Mouse (Mus musculus) adrenal gland (tissue): Measurements from ENCODE around the gene Lsmem1.

ENCODE experiments used
- intact Hi-C: fragments of 180-260 bp; cut with DNase I; formaldehyde crosslinking; loops from one replicate; pipeline ENCODE4 v1.15.1; 2025
- long read RNA-seq, 2 experiments: library from polyadenylated mRNA; unstranded; transcript quantifications; one replicate each; pipeline ENCODE4 v2.0.0; 2020; ENCODE audit warnings: borderline replicate concordance in 1 of 2; ENCODE audit not compliant: insufficient replicate concordance in 1 of 2

The Lsmem1 gene
- long read RNA-seq, experiment 1 = 0 reads
- long read RNA-seq, experiment 2 = 0 reads

- intact Hi-C loops = no loop called here
Observed at GRCm38 (mm10) chr12:40199302-40199701, at the start of gene Lsmem1. TSS of gene Lsmem1 (minus strand) at chr12:40199490.

GRCm38 (mm10) chr12:40248454-40249180 lies 49.3 kb upstream of the Lsmem1 start, which contains the start of gene Ifrd1:
TSS of gene Ifrd1 (minus strand) at chr12:40248504.
- intact Hi-C loops = no loop called here

- intact Hi-C loops = no loop called here
Observed at GRCm38 (mm10) chr12:40247976-40248375, 48.7 kb upstream of the Lsmem1 start.

DNA sequence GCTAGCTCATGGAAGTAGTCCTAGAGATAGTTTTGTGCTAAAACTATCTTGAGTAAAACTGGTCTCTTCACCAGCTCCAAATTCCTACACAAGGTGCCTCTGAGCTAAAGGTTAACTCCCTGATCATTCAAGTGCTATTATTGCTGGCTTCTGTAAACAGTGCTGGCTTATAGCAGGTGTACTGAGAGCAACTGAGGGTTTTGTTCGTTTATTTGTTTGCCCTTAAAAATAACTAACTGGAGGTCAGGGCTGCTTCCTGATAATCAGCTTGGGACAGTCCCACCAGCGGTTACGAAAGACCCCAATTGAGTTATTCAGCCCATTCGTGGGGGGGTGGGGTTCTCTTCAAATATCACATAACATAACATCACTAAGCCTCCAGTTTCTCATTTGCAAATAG lies 48.1 kb upstream of the Lsmem1 start:
- intact Hi-C loops = no loop called here

- intact Hi-C loops = no loop called here
Observed at GRCm38 (mm10) chr12:40245434-40245970, 46.2 kb upstream of the Lsmem1 start.

GRCm38 (mm10) chr12:40244926-40245325 lies 45.6 kb upstream of the Lsmem1 start:
- intact Hi-C loops = no loop called here

GRCm38 (mm10) chr12:40243821-40244221 lies 44.5 kb upstream of the Lsmem1 start:
- intact Hi-C loops = no loop called here

DNA sequence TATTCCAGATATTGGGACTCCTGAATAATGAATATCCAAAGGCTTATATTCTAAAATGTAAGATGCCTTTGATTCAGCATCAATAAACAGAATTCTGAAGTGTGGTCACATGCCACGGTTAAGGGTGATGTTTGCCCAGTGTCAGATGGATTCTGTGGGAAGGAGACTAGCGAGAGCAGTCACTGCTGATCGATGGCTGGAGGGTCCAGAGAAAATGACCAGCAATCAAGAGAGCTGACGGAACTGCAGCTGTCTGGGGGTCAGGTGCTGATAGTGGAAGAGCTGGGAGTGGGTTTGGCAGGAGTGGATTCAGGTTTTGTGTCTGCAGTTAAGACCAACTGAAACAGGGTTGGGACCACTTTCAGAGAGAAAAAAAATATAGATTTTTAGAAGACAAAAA lies 44.0 kb upstream of the Lsmem1 start:
- intact Hi-C loops = no loop called here

DNA sequence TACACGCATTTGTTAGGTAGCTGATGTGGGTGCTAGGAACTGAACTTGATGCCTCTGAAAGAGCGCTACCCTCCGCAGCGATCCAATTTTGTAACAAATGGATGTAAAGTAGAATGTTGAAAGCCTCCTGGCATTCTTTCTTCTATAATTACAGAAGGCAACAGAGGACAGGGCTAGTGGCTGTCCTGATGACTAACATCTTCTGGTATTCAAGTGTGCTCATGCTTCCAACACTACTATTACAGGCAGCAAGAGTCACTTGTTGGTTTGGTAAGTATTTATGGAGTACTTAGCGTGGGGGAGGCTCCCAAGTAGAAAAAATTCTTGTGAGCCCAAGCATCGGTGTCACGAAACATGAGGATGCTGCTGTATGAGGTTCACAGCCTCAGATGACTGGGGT lies 39.9 kb upstream of the Lsmem1 start:
- intact Hi-C loops = no loop called here

- intact Hi-C loops = no loop called here
Observed at GRCm38 (mm10) chr12:40232231-40232630, 32.9 kb upstream of the Lsmem1 start.

- intact Hi-C loops = no loop called here
Observed at GRCm38 (mm10) chr12:40231632-40232031, 32.3 kb upstream of the Lsmem1 start.

GRCm38 (mm10) chr12:40224171-40224880 lies 25.0 kb upstream of the Lsmem1 start:
- intact Hi-C loops = no loop called here

GRCm38 (mm10) chr12:40223676-40224075 lies 24.4 kb upstream of the Lsmem1 start:
- intact Hi-C loops = no loop called here

- intact Hi-C loops = no loop called here
Observed at GRCm38 (mm10) chr12:40223082-40223619, 23.9 kb upstream of the Lsmem1 start.

DNA sequence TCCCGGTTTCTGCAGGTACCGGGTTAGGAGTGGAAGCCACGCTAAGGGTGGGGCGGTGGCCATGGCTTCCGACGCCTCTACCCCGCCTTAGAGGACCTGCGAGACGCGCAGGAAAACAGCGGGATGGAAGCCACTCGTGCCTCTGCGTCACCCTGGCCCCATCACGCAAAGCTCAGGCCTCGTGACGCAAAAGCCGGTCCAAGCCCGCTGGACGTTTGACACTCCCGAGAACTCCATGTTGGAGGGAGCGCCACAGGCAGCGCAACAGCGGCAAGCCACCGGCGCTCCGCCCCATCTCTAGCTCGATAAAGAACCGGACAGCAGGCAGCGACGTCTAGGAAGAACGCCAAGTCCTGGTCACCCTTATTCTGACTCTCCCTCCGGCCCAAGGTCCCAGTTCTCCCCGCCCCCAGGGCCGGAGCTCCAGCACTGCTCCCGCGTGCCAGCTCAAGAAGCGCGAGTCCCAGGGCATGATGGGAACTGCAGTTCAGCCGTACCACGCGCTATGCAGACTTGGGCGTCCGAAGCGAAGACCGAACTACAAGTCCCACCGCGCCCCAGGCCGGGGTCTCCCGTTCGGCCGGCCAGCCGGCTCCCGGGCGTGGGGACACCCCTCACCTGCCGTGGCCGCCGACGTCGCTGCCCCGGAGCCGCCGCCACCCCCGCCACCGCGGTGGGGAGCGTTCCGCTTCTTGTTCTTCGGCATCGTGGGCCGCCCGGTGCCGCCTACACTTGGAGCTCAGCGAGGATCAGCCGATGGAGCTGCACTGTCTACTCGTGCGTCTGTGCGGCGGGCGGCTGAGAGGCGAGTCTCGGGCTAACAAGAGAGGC lies 23.2 kb upstream of the Lsmem1 start:
- intact Hi-C loops = no loop called here

GRCm38 (mm10) chr12:40221611-40222010 lies 22.3 kb upstream of the Lsmem1 start:
- intact Hi-C loops = no loop called here

DNA sequence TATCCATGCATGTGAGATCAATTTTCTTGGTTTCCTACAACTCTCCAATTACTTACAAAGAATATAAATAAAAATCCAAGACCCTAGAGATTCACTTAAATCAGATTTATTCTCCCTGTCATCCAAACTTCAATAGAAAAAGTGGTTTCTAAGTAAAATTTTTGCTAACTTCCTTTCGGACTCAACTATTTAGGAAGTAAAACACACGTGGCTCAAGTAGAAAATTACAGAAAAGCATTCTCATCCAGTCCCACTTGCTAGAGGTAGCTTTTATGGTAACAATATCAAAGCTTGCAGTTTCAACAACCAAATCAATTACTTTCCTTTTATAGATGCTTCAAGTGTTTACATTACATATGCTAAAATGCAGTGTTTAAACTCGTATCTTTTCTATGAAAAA lies 21.6 kb upstream of the Lsmem1 start:
- intact Hi-C loops = no loop called here

DNA sequence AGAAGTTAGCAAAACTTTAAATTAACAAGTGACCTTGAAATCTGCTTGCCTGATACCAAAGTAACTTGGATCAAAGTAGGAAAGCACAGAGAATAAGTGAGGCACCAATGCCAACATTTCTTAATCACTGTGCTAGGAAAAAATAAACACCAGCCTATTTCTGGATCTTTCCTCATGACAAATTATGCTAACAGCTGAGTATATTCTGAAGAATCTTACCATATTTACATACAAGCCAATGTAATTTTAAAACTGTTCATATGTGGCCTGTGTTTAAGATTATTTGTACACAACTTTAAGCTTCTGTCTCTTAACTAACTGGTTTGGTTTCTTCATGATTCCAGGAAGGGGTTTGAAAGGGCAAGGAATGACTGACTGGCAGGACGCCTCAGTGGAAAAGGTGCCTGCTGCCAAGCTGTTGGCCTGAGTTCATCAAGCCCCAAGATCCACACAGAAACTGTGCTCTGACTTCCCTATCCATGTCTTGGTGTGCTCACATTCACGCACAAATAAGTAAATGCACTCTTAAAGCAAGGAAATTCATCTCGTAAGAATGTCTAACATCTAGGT lies 20.8 kb upstream of the Lsmem1 start:
- intact Hi-C loops = no loop called here

DNA sequence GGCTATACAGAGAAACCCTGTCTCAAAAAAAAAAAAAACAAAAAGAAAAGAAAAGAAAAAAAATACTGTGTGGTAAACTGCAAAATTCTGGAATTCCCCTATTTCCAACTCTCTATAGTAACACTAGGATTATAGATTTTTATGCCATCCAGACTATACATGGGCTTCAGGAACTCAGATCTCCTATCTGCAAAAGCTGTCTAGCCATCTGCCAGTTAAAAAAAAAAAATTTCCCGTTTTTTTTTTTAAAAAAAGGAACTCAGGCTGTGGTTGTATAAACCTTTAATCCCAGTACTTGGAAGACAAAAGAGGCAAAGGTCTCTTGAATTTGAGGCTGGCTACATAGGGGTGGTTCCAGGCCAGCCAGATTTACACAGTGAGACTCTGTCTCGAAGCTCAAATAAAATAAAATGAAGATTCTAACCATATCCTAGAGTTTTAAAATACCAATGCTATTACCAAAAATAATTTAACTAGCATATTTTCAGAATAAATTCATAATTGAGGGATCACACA lies 19.2 kb upstream of the Lsmem1 start:
- intact Hi-C loops = no loop called here

- intact Hi-C loops = no loop called here
Observed at GRCm38 (mm10) chr12:40217776-40218175, 18.5 kb upstream of the Lsmem1 start.
